Mouse (Mus musculus) embryonic facial prominence, embryonic 10.5 days (tissue): ENCODE results near the gene Olfr1297. TPM values are rescaled to one million over a fixed set of nuclear protein-coding genes. Genes with fewer than 3 reads are reported as not detected.

Source experiments
- DNase-seq: peaks from one replicate; pipeline ENCODE4 v3.0.0-alpha.2; 2017; ENCODE audit warnings: low spot score
- H3K27ac ChIP-seq: fragments of 300-500 bp; sonication (generic); replicated peaks from 2 replicates; pipeline ENCODE4 v1.5.1; 2016; ENCODE audit warnings: mild to moderate bottlenecking
- H3K27me3 ChIP-seq: fragments of 300-500 bp; sonication (generic); replicated peaks from 2 replicates; pipeline ENCODE4 v1.6.1; 2016; ENCODE audit warnings: low read depth, mild to moderate bottlenecking; ENCODE audit not compliant: poor library complexity, severe bottlenecking
- H3K36me3 ChIP-seq: fragments of 300-500 bp; sonication (generic); replicated peaks from 2 replicates; pipeline ENCODE4 v1.6.1; 2016; ENCODE audit warnings: mild to moderate bottlenecking, moderate library complexity
- H3K4me1 ChIP-seq: fragments of 300-500 bp; sonication (generic); 2 replicates; pipeline ENCODE4 v1.6.1; 2016
- H3K4me3 ChIP-seq: fragments of 300-500 bp; sonication (generic); 2 replicates; pipeline ENCODE4 v1.5.1; 2016; ENCODE audit warnings: mild to moderate bottlenecking, moderate library complexity
- H3K9me3 ChIP-seq: fragments of 300-500 bp; sonication (generic); 2 replicates; pipeline ENCODE4 v1.6.1; 2016; ENCODE audit warnings: mild to moderate bottlenecking
- WGBS: fragments of 180-500 bp; shearing (Covaris S2); methylation state at CpG from one replicate; pipeline ENCODE4 v1.1.7; 2016; 5-methylcytosine and 5-hydroxymethylcytosine counted together
- polyA plus RNA-seq: library from polyadenylated mRNA; unstranded; fragments of >200 nt; fragmentation: Nextera tagmentation; extraction: Ambion mirVana; gene quantifications from 2 replicates; pipeline ENCODE4 v1.2.1, GENCODE M21; 2016

Gene Olfr1297
- not detected in 2 replicates for polyA plus RNA-seq

DNA sequence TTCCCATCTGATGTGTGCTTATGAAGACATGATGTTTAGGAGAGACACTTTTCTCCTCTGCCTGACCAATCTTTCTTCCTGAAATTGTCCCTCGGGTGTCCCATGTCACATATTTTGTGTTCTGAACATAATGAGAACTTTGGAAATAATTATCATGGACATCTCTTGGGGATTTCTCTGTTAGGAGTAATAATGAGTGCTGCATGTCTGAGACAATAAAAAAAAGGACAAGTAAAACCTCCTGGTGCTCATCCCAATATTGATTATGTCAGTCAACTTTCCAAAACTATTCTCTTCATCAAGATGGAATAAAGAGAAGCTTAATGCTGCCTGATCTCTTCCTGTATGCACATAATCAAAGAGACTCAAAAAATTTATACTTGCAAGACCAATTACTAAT is at the start of gene Olfr1297:
Gene Olfr1297, minus strand, starts transcription at position 101 of the 400 bp plus-strand sequence.
- Histone ChIP-seq H3K36me3 (no peaks in the 10 kb centered on the region), H3K4me3 (no peak within 1 kb of the TSS), H3K9me3 (no peaks in the 10 kb centered on the region), H3K27me3 (no peaks in the 10 kb centered on the region), H3K4me1 (no peaks in the 10 kb centered on the region), H3K27ac (no peak within 1 kb of the TSS)
- WGBS: 87% methylated on average over 1 of the region's 1 CpGs
- no peak for DNase-seq

DNA sequence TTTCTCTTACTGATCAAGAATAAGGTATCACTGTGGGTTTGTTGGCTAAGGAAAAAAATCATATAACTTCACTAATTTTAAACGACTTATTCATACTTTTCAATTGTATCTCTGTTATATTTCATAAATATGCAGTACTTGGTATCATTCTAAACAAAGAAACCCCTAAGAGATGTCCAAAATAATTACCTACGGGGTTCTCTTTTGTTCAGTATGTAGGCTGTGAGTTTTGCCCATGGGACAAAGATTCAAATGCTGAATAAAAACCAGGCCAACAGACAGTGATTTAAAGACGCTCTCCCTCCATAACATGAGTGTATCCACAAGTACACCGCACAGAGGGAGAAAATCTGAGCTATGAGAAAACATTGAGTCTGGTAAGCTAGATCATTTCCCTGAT is 34.8 kb upstream of the Olfr1297 start, which contains the start of gene Olfr1299:
Gene Olfr1299, plus strand, starts transcription at position 301 of the 400 bp plus-strand sequence.
- 80% methylated on average over 4 of the region's 4 CpGs for WGBS

DNA sequence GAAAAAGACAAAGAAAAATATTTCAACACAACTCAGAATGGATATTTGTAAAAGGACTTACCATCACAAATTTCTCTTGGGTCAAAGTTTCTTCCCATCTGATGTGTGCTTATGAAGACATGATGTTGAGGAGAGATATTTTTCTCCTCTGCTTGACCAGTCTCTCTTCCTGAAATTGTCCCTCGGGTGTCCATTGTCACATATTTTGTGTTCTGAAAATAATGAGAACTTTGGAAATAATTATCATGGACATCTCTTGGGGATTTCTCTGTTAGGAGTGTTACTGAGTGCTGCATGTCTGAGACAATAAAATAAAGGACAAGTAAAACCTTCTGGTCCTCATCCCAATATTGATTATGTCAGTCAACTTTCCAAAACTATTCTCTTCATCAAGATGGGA is 22.8 kb upstream of the Olfr1297 start, which contains the start of gene Olfr1298:
Gene Olfr1298, minus strand, starts transcription at position 101 of the 400 bp plus-strand sequence.
- no peak for DNase-seq
- 78% methylated on average over 1 of the region's 1 CpGs for WGBS
- Histone ChIP-seq H3K27ac (no peak within 1 kb of the TSS), H3K27me3 (no peaks in the 10 kb centered on the region), H3K36me3 (no peaks in the 10 kb centered on the region), H3K4me3 (no peak within 1 kb of the TSS), H3K9me3 (no peaks in the 10 kb centered on the region), H3K4me1 (no peaks in the 10 kb centered on the region)

More for the DNA sequence above, 34.8 kb upstream of the Olfr1297 start, which contains the start of gene Olfr1299:
- Histone ChIP-seq H3K27ac (no peak within 1 kb of the TSS), H3K27me3 (no peaks in the 10 kb centered on the region), H3K4me3 (no peak within 1 kb of the TSS), H3K36me3 (no peaks in the 10 kb centered on the region), H3K4me1 (no peaks in the 10 kb centered on the region), H3K9me3 (no peaks in the 10 kb centered on the region)
- DNase-seq: no peak

DNA sequence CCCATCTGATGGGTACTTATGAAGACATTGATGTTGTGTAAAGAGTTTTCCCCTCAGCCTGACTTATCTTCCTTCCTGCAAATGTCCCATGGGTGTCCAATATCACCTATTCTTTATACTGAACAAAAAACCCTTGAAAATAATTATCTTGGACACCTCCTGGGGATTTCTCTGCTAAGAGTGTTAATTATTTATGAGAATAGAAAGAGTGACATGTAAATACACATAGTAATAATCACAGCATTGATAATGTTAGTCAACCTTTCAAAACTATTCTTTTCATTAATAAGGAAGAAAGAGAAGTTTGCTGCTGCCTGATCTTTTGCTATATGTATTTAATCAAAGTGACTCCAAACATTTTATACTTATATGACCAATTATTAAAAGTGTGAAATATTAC is 56.7 kb downstream of the Olfr1297 start, which contains the start of gene Olfr1295:
Gene Olfr1295, minus strand, starts transcription at position 101 of the 400 bp plus-strand sequence.
- Histone ChIP-seq H3K4me1 (no peaks in the 10 kb centered on the region), H3K9me3 (no peaks in the 10 kb centered on the region), H3K36me3 (no peaks in the 10 kb centered on the region), H3K4me3 (no peak within 1 kb of the TSS), H3K27me3 (no peaks in the 10 kb centered on the region), H3K27ac (no peak within 1 kb of the TSS)
- DNase-seq: no peak

Other genes with a start within 250 kb of the Olfr1297 start
- not detected in 2 replicates for gene Olfr1286, start 203.4 kb downstream of the Olfr1297 start, polyA plus RNA-seq
- gene Olfr1287, start 177.4 kb downstream of the Olfr1297 start, polyA plus RNA-seq: not detected in 2 replicates
- gene Olfr1288, start 152.4 kb downstream of the Olfr1297 start, polyA plus RNA-seq: not detected in 2 replicates
- gene Olfr1289, start 145.7 kb downstream of the Olfr1297 start, polyA plus RNA-seq: not detected in 2 replicates
- not detected in 2 replicates for gene Olfr1290, start 132.7 kb downstream of the Olfr1297 start, polyA plus RNA-seq
- not detected in 2 replicates for gene Olfr1291-ps1, start 129.3 kb downstream of the Olfr1297 start, polyA plus RNA-seq
- not detected in 2 replicates for gene Olfr1293-ps, start 101.3 kb downstream of the Olfr1297 start, polyA plus RNA-seq
- gene Olfr1294, start 86.2 kb downstream of the Olfr1297 start, polyA plus RNA-seq: not detected in 2 replicates
- gene Olfr1295, start 56.8 kb downstream of the Olfr1297 start, polyA plus RNA-seq: not detected in 2 replicates
- not detected in 2 replicates for gene Olfr1298, start 22.7 kb upstream of the Olfr1297 start, polyA plus RNA-seq
- not detected in 2 replicates for gene Olfr1299, start 34.9 kb upstream of the Olfr1297 start, polyA plus RNA-seq
- gene Olfr1301, start 124.5 kb upstream of the Olfr1297 start, polyA plus RNA-seq: not detected in 2 replicates
- not detected in 2 replicates for gene Olfr1302, start 150.9 kb upstream of the Olfr1297 start, polyA plus RNA-seq
- gene Olfr1303, start 193.8 kb upstream of the Olfr1297 start, polyA plus RNA-seq: not detected in 2 replicates